ENCODE assay signal across 8 mouse cellular contexts in genomic region chr13:67060786-67061358, GRCm38 (mm10). TPM values are rescaled to one million over a fixed set of nuclear protein-coding genes. Genes with fewer than 3 reads are reported as not detected.
DNase-seq lines count a peak whose midpoint lies in the region; ATAC-seq lines count a peak whose summit lies in the region.

Gene Zfp712 (minus strand): TSS chr13:67061170.

- peak within 1 kb of the TSS; percentile 79 for H3K4me3 ChIP-seq in hindbrain, embryonic 16.5 days (ENCODE audit: low read length)
- peak within 1 kb of the TSS; percentile 74 for H3K4me3 ChIP-seq in macrophage (ENCODE audit: inconsistent target)

- peak within 1 kb of the TSS; percentile 82 for H3K9ac ChIP-seq in hindbrain, embryonic 16.5 days (ENCODE audit: low read depth, low read length)

- peak; percentile 98 for ATAC-seq in hindbrain, embryonic 16.5 days

- peak within 1 kb of the TSS; percentile 87 for H3K4me2 ChIP-seq in hindbrain, embryonic 16.5 days (ENCODE audit: low read length)

- H3K9me3 ChIP-seq in hindbrain, embryonic 16.5 days (ENCODE audit: control insufficient read depth, low read length) = peaks cover 3% of the 10 kb centered on the region; the same call in 1 of the 2 replicates

- DNase-seq in T-cell, adult 2 months (ENCODE audit: low spot score) = peak; percentile 80
- DNase-seq in cerebellum, postnatal 36 days = peak; percentile 88 to 94
- DNase-seq in gastrocnemius, adult 18-20 months (ENCODE audit: low spot score) = peak; percentile 95
- peak; percentile 94 for DNase-seq in left cerebral cortex, adult 18-20 months (ENCODE audit: low spot score in 2 of 2)
- peak; percentile 95 for DNase-seq in right cerebral cortex, adult 18-20 months
- peak; percentile 46 for DNase-seq in urinary bladder, postnatal 10 days (ENCODE audit: low spot score)

- WGBS in hindbrain, embryonic 16.5 days = 0% methylated on average over 27 of the region's 27 CpGs
- under 1% methylated on average over 25 of the region's 27 CpGs for WGBS in macrophage (ENCODE audit: missing documents)

- H3K36me3 ChIP-seq in hindbrain, embryonic 16.5 days (ENCODE audit: control insufficient read depth, insufficient read depth, low read length) = no peaks in the 10 kb centered on the region
- H3K36me3 ChIP-seq in macrophage (ENCODE audit: inconsistent target) = no peaks in the 10 kb centered on the region

- peaks cover 10% of the 10 kb centered on the region; the same call in 1 of the 2 replicates for H3K79me2 ChIP-seq in macrophage (ENCODE audit: inconsistent target)

- H3K27me3 ChIP-seq in hindbrain, embryonic 16.5 days (replicated peaks; ENCODE audit: control insufficient read depth, insufficient read depth, low read length) = no peaks in the 10 kb centered on the region

- H3K27ac ChIP-seq in hindbrain, embryonic 16.5 days (ENCODE audit: low read depth, low read length) = peak within 1 kb of the TSS; percentile 81
- peak within 1 kb of the TSS; percentile 77 for H3K27ac ChIP-seq in macrophage

- H3K4me1 ChIP-seq in hindbrain, embryonic 16.5 days (ENCODE audit: control insufficient read depth, insufficient read depth, low read depth, low read length) = peaks cover 6% of the 10 kb centered on the region

RNA-seq across cellular contexts. Expression of gene Zfp712, which starts in this region (rescaled TPM):
- total RNA-seq in gastrocnemius, adult 18-20 months (2021) = 1 to 10 TPM in 1 of 2 experiments, under 1 TPM in 1; 0.78 to 1.1 TPM
- 6.7 and 7.0 TPM in 2 replicates for polyA plus RNA-seq in hindbrain, embryonic 16.5 days (2015; fragmentation: Nextera tagmentation; extraction: Ambion mirVana)
- 1 to 10 TPM; 5.3 to 5.5 TPM for total RNA-seq in left cerebral cortex, adult 18-20 months (2021)
- 1 to 10 TPM in 18 of 26 experiments, under 1 TPM in 7, not detected in 1; 0.34 to 4.7 (median 1.4) TPM for total RNA-seq in macrophage (2018; cell fraction: chromatin; rRNA removed)
- total RNA-seq in macrophage (2018; cell fraction: cytosol; rRNA removed) = 1 to 10 TPM in 15 of 26 experiments, under 1 TPM in 11; 0.27 to 2.1 (median 1.2) TPM
- 1 to 10 TPM in 19 of 26 experiments, under 1 TPM in 7; 0.36 to 6.7 (median 1.7) TPM for total RNA-seq in macrophage (2018; cell fraction: nucleus; rRNA removed)
- polyA plus RNA-seq in macrophage (2018) = 0.75 to 2.1 TPM (median 1.5 TPM) in 3 replicates

Comparison
In these comparisons a context has a peak if more than half of its experiments do, and no peak if none do; other contexts are left out.
1. Peak in every context shown above with its lines: DNase-seq, ATAC-seq, H3K4me3 ChIP-seq and H3K27ac ChIP-seq.